Mouse (Mus musculus) C2C12 (cell line): Measurements from ENCODE around the gene Alpk1.

Experiments used
- CEBPB ChIP-seq: IDR thresholded peaks from one replicate; pipeline ENCODE4 v1.6.1; 2011; ENCODE audit warnings: low read depth, mild to moderate bottlenecking, control low read depth, moderate library complexity
- CTCF ChIP-seq: IDR thresholded peaks from one replicate; pipeline ENCODE4 v1.5.1; 2011; ENCODE audit not compliant: control insufficient read depth, insufficient read depth, insufficient read length
- MYOD1 ChIP-seq: IDR thresholded peaks from one replicate; pipeline ENCODE4 v1.6.1; 2011; ENCODE audit warnings: low read depth; ENCODE audit not compliant: control insufficient read depth, insufficient read length
- USF1 ChIP-seq: IDR thresholded peaks from one replicate; pipeline ENCODE4 v1.6.1; 2011; ENCODE audit warnings: low read depth, mild to moderate bottlenecking, control low read depth, moderate library complexity

GRCm38 (mm10) chr3:127716759-127717158 is 63.6 kb downstream of the Alpk1 start:
- TF ChIP-seq USF1 (no peak), CTCF (no peak), CEBPB (no peak), MYOD1 (no peak)
